Mouse (Mus musculus) left cerebral cortex, adult 2 months (tissue): ENCODE results near the gene Rbm28. TPM values are rescaled to one million over a fixed set of nuclear protein-coding genes. Genes with fewer than 3 reads are reported as not detected.

Experiments used
- DNase-seq, 2 experiments: peaks; one replicate each; pipeline ENCODE4 v3.0.0; 2021 to 2022; ENCODE audit warnings: low spot score in 2 of 2, mixed read lengths in 1 of 2; ENCODE audit errors: extremely low spot score in 1 of 2
- H3K27ac ChIP-seq: fragments of 200-600 bp; 2 replicates; pipeline ENCODE4 v1.8.1; 2022
- H3K4me3 ChIP-seq: fragments of 200-600 bp; 2 replicates; pipeline ENCODE4 v1.8.1; 2022
- CTCF ChIP-seq: fragments of 200-600 bp; IDR thresholded peaks from 2 replicates; pipeline ENCODE4 v1.8.1; 2022; ENCODE audit warnings: antibody characterized with exemption, mild to moderate bottlenecking, moderate library complexity
- intact Hi-C: fragments of 180-260 bp; cut with DNase I; formaldehyde crosslinking; loops from one replicate; pipeline ENCODE4 v1.15.1; 2025
- total RNA-seq, 2 experiments: library from RNA; stranded (reverse); gene quantifications; 2 replicates each; pipeline ENCODE4 v1.2.3; 2021

Gene Rbm28
- total RNA-seq, 2 experiments from 2014 or later, result 51.0 to 52.3 TPM

DNA sequence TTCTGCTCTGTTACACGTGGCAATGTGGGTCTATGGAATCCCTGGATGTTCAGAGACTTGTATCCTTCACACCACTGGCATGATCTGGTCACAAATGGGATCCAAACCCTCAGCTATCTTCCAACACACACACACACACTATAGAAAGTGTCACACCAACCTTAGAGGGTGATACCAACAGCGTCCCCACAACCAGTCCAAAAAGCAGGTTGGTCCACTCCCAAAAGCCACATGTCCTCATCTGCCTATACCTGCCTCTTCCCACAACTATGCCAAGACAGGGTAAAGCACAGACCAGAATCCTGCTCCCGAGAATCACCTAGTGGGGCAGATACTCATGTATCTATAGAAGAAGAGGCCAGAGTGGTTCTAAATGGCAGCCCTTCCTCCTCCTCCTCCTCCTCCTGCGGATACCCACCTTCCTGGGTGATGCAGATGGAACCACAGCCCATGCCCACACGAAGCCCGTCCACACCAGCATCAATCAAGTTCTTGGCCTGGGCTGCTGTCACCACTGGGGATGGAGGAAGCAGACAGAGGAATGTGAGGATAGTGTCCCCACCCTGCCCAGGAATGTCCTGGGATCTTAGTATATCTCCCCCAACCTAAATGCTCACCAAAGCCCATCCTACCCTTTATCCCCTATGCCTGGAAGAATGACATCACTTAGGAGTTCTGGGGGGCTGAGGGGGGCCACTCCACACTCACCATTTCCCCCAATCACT is 39.2 kb upstream of the Rbm28 start:
- no peak for DNase-seq
- intact Hi-C loops, result loop anchor here (2.0 kb wide), 1 partner anchor 37 kb away; no protein-coding TSS in a partner anchor
- Histone ChIP-seq H3K4me3 (no peak overlapping the region), H3K27ac (no peak overlapping the region)
- TF ChIP-seq CTCF, result no peak

- DNase-seq, result no peak
Observed at GRCm38 (mm10) chr6:29203096-29203495, 38.3 kb upstream of the Rbm28 start.

GRCm38 (mm10) chr6:29201988-29202387 is 37.2 kb upstream of the Rbm28 start:
- intact Hi-C loops, result no loop called here
- no peak for TF ChIP-seq CTCF
- no peak overlapping the region for H3K27ac ChIP-seq
- DNase-seq, result no peak
- no peak overlapping the region for H3K4me3 ChIP-seq

More at GRCm38 (mm10) chr6:29203096-29203495, 38.3 kb upstream of the Rbm28 start:
- H3K4me3 ChIP-seq, result no peak overlapping the region
- no peak for TF ChIP-seq CTCF
- intact Hi-C loops, result no loop called here
- H3K27ac ChIP-seq, result no peak overlapping the region

DNA sequence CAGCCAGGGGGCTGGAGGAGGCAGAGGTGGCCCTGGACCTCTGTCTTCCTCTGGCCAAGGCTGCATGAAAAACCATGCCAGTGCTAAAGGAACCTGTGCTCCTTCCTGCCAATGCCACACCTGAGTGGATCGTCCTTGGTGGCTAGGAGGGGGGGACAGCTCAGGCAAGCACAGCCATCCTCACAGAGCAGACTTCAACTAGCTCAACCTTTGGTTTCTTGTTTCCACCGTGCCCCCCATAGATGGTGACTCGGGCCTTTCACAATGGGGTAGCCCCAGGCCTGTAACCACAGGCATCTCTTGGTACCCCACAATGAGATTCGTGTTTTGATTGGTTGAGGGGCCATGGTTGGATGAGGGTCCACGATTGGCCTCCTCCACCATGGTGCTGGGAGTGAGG is 36.5 kb upstream of the Rbm28 start:
- Histone ChIP-seq H3K27ac (no peak overlapping the region), H3K4me3 (no peak overlapping the region)
- no peak for DNase-seq
- no peak for TF ChIP-seq CTCF
- intact Hi-C loops, result no loop called here

GRCm38 (mm10) chr6:29200496-29200895 is 35.7 kb upstream of the Rbm28 start:
- Histone ChIP-seq H3K27ac (no peak overlapping the region), H3K4me3 (no peak overlapping the region)
- TF ChIP-seq CTCF, result no peak
- intact Hi-C loops, result no loop called here
- no peak for DNase-seq

GRCm38 (mm10) chr6:29199223-29199855 is 34.5 kb upstream of the Rbm28 start:
- DNase-seq, result peak in 1 of 2 experiments; percentile 6
- intact Hi-C loops, result loop anchor here (2.0 kb wide), 1 partner anchor 21 kb away; the partner anchor contains the start of gene Prrt4
- no peak for TF ChIP-seq CTCF
- H3K4me3 ChIP-seq, result no peak overlapping the region
- no peak overlapping the region for H3K27ac ChIP-seq

DNA sequence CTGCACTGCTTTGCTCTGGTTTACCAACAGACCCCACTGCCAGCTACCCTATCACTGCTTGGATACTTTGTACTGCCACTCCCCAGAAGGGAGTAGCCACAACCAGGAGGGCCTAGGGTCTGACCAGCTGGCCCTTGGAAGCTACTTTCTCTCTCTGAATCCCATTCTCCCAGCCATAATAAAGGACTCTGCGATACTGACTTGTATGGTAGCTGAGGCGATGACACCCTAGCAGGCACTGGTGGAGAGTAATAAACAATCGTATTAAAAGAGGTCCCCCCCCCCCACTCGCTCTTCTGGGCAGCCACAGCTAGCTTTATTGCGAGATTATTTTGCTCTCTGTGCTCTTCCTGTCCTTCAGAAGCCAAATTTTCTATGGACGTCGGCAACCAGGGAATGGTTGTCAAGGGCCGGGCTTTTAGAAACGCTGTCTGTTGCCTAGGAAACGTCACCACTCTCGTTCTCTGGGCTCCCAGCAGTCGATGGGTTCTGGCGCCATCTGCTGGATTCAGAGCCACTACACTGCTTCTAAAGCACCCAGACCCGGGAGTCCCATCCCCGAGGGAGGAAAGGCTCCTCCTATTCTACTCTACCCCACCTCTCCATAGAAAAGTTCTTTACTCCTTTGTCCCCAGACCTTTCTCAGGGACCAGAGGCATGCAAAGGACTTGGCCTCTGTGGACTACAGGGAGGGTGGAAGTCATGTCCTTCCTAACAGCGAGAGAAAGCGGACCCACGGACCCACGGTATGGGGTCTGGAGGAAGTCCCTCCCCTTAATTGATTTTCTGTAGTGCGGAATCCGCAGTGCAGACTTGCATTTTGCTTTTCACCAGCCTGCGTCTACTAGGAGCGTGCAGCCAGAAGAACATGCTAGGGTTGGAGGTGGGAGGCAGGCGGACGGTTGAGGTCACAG is 33.8 kb upstream of the Rbm28 start:
- Histone ChIP-seq H3K27ac (no peak overlapping the region), H3K4me3 (peak overlapping the region; percentile 18; the same call in 1 of the 2 replicates)
- intact Hi-C loops, result loop anchor here (1.0 to 2.0 kb wide), 2 partner anchors 20 to 32 kb away; partner anchors contain the start of gene Prrt4
- peak; percentile 90 to 91 for DNase-seq
- peak; percentile 95 for TF ChIP-seq CTCF

- H3K27ac ChIP-seq, result no peak overlapping the region
- TF ChIP-seq CTCF, result no peak
- H3K4me3 ChIP-seq, result no peak overlapping the region
- peak in 1 of 2 experiments; percentile 7 for DNase-seq
- intact Hi-C loops, result no loop called here
Observed at GRCm38 (mm10) chr6:29195846-29196698, 31.3 kb upstream of the Rbm28 start.

- intact Hi-C loops, result no loop called here
- TF ChIP-seq CTCF, result no peak
Observed at GRCm38 (mm10) chr6:29195146-29195545, 30.3 kb upstream of the Rbm28 start.

GRCm38 (mm10) chr6:29193961-29194750 is 29.4 kb upstream of the Rbm28 start:
- intact Hi-C loops, result no loop called here
- DNase-seq, result no peak
- no peak overlapping the region for H3K4me3 ChIP-seq
- H3K27ac ChIP-seq, result no peak overlapping the region
- TF ChIP-seq CTCF, result no peak

More at GRCm38 (mm10) chr6:29195146-29195545, 30.3 kb upstream of the Rbm28 start:
- H3K4me3 ChIP-seq, result no peak overlapping the region
- no peak for DNase-seq
- H3K27ac ChIP-seq, result no peak overlapping the region
